Mouse (Mus musculus): ENCODE results near the gene Cngb1.
A peak's percentile ranks its signal among the peaks of the same experiment; 100 is the strongest.

Gene Cngb1

DNA sequence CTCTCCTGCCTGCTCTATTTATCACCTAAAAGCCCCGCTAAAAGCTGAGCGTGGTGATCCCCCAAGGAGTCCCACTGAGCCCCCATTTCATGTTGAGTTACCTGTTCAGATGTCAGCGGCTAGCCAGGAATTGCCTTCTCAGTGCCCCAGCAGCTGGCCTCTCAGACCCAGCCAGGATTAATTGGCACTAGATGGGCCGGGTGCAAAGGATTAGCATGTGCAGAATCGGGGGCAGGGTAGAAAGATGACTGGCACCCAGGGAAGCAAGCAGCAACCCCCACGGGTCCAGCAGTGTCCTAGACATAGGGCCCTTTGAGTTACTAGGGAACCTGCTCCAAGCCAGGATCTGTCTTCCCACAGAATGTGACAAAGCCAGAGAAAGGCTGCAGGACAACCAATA lies at the start of gene Cngb1:
Gene Cngb1, minus strand, starts transcription at position 155 of the 400 bp plus-strand sequence.
- DNase-seq: no peak

DNA sequence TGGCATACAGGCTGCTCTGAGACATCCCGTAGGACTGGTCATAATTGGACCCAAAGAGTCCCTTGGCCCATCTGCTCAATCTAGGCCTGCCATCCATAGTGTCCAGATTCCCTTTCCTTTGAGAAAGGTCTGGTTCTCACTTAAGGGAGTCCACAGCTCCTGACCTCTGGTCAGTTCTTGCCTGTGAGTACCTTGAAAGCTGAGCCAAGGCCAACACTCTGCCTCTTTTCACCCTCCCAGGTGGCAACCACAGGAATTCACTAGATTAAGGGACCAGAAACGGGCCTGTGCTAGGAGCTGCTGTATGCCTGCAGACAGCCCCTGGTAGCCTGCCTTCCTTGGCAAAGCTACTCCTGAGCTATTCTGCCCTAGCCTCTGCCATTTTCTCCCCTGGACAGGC lies 48.2 kb upstream of the Cngb1 start:
- DNase-seq: no peak

DNA sequence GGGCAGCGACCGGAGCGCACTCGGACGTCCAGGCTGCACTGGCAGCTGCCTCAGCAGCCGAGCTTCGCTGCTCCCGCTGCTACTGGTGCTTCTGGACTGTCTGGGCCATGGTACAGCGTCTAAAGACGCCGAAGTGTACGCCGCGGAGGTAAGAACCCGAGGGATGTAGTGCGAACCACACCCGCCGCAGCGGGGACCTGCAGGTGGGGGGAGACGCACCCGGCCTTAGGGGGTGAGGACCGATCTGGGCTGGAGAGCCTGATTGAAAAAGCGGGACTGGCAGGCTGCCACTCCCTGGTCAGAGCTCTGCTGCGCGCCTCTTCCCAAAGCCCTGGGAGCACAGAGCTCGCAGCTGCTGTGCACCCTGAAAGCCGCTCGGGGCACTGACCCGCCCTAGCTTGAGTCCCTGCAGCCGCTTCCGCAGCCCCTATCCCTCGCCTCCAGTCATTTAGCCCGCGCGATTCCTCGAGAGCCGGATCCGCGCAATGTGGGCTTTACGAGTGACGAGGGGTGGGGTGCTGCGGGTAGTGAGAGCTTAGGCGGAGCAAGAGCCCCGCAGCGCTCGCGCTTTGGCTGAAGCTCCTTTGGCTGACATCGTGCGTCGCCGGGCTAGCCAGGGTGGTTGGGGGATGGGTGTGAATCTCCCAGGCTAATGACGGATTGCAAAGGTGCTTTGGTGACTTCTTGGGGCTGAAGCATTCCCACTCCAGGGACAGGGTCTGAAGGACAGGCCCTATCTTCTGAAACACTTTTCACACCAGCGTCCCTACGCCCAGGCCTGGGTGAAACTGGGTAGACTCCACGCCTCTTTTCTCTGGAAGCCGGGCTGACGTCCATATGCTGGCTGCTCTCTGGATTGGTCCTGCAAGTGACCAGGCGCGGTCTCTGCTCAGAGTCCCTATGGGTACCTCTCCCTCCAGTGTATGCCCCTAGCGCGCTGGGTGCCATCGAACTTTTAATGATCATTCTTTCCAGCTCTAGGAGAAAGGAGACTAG lies 46.8 kb upstream of the Cngb1 start:
- peak; percentile 59 for DNase-seq

DNA sequence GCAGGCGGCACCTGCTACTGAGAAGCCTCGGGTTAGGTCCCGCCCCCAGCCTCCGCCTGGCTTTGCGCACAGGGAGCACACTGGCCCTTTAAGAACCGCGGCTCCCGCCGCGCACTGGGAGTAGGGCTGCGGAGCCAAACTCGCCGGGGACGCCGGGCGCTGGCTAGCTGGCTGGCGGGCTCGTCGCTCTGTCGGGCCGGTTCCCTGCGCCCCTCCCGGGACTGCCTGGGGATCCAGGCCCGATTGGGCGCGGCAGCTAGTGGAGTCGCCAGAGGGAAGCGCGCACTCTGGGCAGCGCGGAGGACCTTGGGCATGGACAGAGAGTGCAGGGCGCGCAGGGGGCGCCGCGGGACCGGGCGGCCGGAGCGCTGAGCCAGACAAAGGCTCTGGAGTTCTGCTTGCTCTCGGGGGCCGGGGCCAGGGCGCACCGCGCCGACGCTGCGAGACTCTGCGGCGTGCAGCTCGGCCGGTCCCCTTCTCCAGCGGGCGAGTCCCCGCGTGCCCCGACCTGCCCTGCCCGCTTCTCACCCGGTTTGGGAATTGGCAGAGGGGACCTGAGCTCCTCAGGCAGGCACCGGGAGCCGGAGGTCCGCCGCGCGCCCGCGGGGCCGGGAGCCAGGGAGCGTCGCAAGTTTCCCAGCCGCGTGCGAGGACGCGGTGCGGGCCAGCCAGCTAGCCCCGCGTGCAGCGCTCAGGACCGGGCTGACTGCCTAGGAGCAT lies 45.9 kb upstream of the Cngb1 start, which contains the start of gene Mmp15:
Gene Mmp15, plus strand, starts transcription at position 118 of the 720 bp plus-strand sequence.
- DNase-seq: peak; percentile 70

DNA sequence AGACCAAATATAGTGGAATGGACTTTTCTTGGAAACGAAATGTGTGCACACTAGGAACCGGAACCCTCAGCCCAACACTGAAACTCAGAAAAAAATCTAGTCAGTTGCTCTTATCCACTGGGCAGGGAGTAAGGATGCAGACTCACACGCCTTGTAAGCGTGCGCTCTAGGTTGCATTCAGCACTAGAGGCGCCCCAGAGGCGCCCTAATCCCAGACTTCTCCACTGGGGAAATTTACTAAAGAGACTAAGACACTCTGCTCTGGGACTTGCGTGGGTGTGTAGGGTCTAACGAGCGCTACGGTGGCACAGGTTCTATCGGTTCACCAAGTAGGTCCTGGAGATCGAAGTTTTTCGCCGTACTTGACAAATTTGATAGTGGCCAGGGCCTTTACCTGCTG lies 45.1 kb upstream of the Cngb1 start:
- no peak for DNase-seq

DNA sequence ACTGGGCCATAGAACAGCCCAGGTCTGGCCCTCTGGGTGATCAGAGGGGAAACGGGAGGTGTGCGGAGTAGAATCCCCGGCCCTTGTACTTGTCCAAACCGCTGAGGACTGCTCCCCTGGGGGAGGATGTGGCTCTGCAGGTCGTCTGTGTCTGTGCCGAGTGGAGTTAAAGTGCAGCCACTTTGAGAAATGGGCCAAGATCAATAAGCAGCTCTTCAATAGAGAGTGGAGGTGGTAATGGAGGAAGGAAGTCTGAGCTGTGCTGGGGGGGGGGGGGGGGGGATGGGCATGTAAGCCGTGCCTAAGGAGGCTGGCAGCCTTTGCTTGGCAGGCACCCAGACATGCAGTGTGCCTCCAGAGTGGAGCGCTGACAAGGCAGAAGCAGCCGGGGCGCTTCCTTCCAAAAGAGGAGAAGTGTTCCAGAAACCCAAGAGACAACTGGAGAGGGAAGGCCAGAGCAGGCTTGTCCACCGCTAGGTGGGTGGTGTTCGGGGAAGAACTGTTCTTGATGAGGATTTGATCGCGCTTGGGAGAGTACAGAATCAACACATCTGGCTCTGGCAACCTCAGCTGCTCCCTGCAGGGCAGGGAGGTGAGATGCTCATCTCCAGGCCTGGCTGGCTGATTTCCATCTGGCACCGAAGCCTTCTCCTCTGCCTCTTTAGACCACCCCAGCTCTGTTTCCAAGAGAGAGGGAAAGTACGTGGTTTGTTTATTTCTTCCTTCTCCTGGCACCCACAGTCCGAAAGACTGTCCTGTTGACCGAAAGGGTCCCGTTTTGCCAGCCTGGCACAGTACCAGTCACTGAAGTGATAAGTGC lies 42.6 kb upstream of the Cngb1 start:
- peak; percentile 85 for DNase-seq

DNA sequence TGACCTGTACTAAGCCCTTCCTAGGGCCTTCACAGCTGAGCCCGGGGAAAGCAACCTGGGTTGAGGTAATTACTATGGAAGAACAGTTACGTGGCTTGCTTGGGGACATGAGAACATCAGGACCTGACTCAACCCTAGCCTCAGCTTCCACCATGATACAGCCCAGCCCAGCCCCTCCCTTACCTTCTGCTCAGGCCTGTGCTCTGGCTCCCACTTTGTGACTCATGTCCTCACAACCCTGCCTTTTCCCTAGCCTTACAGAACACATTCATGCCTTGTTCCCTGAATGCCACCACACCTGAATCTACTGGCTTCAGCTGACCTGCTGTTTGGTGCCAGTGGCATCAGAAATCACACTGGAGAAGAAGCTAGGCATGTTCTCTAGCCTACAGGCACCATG lies 42.0 kb upstream of the Cngb1 start:
- no peak for DNase-seq

DNA sequence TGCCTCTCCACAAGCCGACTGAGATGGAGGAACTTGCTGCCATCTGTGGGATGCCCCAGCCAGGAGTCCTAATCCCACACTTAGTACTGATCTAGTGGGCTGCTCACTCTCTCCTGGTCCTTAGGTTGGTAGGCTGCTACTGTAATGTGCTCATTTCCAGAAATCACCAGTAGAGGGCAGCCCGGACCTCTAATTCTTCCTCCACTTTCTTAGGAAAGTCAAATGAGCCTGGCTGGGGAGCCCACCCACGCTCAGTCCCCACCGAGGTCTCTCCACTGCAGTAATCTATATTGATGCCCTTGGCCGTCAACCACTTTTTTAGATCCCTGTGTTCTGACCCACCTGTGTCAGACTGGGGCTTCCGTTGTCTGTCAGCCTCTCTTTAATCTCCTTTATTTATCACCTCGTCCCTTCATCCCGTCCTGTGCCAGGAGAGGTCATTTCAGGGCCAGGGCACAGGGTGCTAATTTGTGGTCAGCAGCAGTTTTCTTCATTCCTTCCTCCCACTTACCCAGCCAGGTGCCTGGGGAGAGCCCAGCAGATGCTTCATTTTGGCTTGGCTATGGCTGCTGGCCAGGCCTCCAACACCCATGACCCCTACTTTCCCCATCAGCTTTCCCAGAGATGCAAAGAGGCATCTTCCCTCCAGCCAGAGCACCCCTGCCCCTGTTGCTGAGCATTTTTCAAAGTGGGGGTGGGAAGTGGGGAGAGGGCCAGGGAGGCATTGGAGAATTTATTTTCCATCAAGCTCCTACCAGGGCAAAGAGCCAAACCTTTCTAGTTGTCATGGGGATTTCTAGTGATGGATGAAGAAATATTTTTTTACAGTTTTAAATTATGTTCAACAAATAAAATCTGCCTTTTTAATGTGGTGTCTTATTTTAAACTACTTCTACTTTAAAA lies 40.5 kb upstream of the Cngb1 start:
- peak; percentile 88 for DNase-seq

DNA sequence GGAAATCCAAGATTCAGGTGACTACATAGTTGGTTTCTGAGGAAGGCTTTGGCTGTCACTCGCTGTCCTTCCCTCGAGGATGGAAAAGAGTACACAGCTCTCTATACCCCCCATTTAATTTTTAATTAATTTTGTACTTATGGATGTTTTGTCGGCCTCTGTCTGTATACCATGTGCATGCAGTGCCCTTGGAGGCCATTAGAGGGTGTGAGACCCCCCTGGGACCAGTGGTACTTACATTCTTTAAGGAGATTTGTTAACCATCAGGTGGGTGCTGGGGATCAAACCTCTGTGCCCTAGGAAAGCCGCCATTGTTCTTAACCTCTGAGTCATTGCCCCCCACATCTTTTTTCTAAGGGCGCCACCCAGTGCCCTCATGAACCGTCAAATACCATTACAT lies 38.3 kb upstream of the Cngb1 start:
- no peak for DNase-seq

DNA sequence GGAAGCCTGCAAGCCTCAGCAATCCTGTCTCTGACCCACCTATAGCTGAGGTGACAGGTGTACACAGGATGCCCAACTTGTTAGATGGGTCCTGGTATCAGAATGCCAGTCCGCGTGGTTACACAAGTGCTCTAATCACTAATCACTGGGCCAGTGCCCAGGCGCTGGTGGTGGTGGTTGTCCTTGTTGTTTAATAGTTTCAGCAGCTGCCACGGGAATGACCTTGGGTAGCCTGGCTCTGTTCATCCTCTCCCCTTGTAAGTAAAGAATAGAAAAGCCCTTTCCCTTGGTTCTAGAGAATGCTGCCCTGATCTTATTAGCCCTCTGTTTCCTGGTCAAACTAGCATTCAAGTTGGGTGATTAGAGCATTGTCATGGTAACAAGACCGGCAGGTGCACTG lies 35.3 kb upstream of the Cngb1 start:
- no peak for DNase-seq

DNA sequence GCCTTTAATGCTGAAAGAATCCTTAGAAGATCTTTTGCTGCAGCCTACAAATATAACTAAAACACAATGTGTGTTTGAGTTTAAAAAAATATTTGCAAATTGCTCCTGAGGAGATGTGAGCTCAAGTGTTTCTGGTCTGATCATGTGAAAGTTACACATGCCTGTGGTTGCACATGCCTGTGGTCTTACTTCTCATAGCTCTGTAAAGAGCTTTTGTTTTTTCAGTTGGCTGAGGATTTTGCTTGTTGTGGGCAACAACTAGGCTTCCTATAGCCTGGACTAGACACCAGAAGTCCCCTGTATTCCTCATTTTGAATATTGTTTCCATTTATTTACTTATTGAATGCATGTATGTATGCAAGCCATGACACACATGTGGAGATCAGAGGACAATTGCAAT lies 30.0 kb upstream of the Cngb1 start:
- DNase-seq: no peak

DNA sequence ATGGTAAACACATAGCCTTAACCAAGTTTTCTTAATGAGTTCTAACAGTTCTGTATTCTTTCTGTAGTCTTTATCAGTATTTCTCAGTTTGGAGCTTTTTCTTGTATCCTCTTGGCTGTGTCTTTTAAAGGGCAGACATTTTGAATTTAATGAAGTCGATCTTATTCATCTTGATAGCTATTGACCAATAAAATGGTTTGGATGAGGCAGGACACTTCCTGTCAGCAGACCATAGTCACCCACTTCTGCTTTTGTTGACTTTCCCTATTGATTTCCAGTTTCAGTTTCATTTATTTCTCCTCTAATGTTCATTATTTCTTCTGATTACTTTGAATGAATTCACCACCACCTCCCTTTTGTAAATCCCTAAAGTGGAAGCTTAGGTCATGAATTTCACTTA lies 29.3 kb upstream of the Cngb1 start:
- DNase-seq: no peak

DNA sequence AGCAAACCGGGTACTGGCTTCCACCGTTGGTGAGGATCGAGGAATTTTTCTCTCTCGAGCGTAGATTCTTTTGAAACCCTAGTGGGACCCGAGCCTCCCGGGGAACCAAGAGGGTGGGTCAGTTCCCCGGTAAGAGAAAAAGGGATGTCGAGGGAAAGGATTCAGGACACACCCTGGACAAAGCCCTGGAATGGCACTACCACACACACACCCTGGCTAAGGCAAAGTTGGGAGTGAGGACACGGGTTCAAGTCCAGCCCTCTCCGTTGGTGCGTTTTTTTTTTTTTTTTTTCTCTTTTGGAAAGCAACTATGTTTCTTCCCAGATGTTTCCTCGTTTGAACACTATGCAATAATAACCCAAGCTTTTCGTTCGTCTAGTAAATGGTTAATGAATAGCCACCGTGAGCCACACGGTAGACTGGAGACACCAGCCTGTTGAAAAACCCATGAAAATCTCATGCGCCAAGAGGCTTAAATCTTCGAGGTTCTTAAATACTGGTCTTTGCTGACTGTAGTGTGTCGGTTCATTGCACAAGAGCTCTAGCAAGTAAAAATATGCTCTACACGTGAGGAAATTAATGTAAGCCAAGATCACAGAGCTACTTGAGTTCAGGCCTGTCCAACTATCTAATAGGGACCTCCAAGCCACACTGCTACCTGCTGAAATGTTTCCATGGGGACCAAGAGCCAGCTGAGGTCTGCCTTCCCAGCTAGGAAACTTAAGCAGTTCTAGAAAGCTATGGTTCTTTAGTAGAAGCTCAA lies 26.2 kb upstream of the Cngb1 start:
- no peak for DNase-seq

DNA sequence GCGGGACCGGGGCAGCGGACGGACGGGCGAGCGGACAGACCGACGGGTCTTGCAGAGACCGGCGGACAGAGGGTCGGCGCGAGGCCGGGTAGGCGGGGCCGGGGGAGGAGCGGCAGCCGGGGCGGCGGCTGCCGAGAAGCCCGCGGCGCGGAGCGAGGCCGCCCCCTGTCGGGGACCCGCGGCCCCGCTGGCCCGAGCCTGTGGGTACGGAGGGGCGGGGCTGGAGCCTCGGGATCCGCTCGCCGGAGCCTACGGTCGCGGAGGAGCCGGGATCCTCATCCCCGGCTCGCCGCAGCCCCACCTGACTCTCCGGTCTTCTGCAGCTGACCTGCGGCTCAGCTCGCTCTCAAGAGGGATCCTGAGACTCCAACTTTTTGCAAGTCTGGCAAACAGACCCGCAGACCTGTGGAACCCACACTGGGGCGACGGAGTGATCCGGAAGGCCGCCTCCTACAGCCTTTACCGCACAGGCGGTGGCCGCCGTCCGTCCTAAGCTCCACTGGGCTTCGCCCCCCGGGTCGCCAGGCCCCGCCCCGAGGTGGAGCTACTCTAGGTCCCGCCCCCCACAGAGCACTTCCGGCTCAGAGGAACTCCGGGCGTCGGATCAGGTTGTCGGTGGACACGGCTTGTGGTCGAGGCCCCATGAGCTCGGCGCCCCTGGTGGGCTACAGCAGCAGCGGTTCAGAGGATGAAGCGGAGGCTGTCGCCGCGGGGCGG lies 25.5 kb upstream of the Cngb1 start, which contains the start of the genes Zfp319 and Usb1:
Gene Zfp319, minus strand, starts transcription at position 231 of the 717 bp plus-strand sequence.
Gene Usb1, plus strand, starts transcription at position 565 of the 717 bp plus-strand sequence.
- peak; percentile 93 for DNase-seq

DNA sequence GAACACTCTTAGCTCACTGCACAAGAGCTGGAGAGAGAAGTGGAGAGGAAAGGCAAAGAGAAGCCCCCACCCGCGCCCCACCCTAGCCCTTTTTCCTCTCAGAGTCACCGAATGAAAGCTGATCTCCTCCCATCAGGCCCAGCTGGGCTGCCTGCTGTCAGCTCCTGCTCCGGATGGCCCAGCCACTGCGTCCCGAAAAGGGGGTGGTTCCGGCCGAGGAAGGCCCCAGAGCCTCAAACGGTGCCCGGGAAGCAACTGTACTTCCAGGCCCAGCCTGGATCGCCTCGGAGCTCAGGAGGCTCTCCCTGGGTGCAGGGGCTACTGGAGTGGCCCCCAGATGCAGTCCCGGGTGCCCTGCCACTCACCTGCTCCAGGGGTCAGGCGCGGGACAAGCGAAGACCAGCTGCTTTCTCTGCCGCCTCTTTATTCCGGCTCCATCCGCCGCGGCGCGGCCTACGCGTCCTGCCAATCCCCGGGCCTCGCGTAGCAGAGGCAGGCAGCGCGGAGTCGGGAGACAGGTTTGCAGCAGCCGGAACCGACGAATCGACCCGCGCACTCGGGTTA lies 24.9 kb upstream of the Cngb1 start:
- no peak for DNase-seq

DNA sequence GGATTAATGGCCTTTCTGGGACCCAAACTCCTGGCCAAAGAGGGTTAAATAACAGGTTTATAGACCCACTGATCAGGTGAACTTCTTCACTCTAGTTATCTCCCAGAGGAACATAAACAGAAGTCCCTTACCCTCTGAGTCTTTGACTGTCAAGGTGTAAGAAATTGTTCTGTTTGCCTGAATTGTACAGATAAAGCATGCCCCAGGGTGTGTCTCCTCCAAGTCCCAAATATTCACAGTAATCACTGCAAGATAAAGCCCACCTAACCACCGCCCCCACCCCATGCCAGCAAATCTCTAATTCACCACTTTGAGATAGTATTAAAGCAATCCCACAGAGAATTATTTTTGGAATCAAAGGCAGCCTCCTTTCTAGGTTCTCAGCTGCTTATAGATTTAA lies 24.0 kb upstream of the Cngb1 start:
- DNase-seq: no peak

DNA sequence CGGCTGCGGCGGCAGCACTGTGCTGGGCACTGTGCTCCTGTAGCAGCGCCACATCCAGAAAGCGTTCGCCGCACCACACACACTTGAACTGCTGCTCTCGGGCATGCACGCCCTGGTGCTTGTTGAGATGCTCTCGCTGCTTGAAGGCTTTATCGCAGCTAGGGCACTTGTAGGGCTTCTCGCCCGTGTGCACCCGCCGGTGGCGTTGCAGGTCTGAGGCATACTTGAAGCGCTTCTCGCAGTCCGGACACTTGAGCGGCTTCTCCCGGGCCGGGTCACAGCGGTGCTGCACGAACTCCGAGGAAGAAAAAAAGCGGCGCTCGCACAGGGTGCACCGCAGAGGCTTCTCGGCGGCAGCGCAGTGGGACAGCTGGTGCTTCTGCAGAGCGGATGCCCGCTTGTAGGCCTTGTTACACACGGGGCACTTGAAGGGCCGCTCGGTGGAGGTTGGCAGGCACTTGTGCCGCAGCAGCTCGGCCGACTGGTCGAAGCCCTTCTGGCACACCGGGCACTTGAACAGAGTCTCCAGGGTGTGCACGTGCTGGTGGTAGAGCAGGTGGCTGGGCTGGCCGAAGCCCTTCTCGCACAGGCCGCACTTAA lies 21.6 kb upstream of the Cngb1 start:
- DNase-seq: no peak

DNA sequence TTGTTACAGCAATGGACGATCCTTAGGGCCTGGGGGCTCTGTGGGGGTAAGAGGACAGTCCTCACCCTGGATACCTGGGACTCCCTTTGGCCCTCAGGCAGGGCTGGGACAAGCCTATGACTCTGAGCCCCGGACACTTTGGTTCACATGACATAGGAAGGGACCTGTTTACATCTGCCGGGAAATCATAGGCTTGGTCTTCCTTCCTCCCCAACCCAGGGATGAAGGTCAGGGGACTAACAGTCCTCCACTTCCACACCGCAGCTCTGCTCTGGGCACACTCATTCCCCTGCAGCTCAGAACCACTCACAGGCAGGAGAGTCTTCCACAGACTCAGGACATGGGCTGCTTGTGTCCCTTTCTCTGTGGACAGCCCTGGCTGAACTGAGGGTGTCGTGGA lies 20.4 kb upstream of the Cngb1 start:
- DNase-seq: no peak

DNA sequence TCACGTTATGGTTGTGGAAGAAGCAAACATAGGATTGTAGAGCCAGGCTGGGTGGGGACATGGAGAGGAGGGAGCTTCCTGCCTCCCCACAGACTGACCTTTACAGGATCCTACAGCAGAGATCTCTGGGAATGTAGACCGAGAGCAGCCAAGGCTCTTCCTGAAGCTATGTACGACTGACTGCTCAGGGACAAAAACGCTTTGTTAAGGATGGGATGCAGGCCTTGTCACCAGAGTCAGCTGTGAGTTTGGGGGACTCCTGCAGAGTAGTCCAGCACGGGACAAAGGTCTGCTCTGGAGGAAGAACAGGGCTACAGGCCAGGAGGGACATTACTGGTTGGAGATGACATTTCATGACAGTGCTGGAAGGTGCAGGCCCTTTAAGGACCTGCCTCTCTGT lies 18.3 kb upstream of the Cngb1 start:
- no peak for DNase-seq

DNA sequence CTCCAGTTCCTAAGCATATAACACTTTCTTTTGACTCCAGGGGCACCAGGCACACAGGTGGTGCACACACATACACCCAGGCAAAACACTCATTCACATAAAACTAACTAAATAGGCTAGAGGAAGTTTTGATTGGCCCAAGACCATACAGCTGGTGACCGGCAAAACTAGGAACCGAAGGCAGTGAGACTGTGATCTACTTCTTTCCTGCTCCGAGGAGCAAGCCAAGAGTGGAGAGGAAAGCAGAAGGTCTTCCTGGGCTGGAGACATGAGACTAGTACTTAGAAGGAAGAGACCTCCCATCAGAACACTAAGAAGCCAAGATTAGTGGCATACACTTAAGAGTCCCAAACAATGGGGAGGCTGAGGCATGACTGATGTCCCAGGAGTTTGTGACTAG lies 16.8 kb upstream of the Cngb1 start:
- DNase-seq: no peak

All from right cerebral cortex, postnatal 4 days (tissue).